Mouse (Mus musculus): ENCODE measurements around the gene Dapk1. TPM values are rescaled to one million over a fixed set of nuclear protein-coding genes. Genes with fewer than 3 reads are reported as not detected.

The Dapk1 gene
- total RNA-seq, 2 experiments from 2014 or later, result 73.9 to 77.4 TPM

GRCm38 (mm10) chr13:60737632-60738324 is 136.0 kb downstream of the Dapk1 start:
- peak; percentile 43 to 60 for DNase-seq (ENCODE audit: low spot score in 2 of 2)

- peak; percentile 75 to 80 for DNase-seq (ENCODE audit: low spot score in 2 of 2)
Observed at GRCm38 (mm10) chr13:60738429-60738828, 136.7 kb downstream of the Dapk1 start.

- no peak for DNase-seq (ENCODE audit: low spot score in 2 of 2)
Observed at GRCm38 (mm10) chr13:60740248-60740647, 138.5 kb downstream of the Dapk1 start.

- DNase-seq (ENCODE audit: low spot score in 2 of 2), result no peak
Observed at GRCm38 (mm10) chr13:60742611-60743010, 140.9 kb downstream of the Dapk1 start.

- no peak for DNase-seq (ENCODE audit: low spot score in 2 of 2)
Observed at GRCm38 (mm10) chr13:60743381-60744077, 141.8 kb downstream of the Dapk1 start.

- peak; percentile 93 to 94 for DNase-seq (ENCODE audit: low spot score in 2 of 2)
Observed at GRCm38 (mm10) chr13:60744078-60744460, 142.3 kb downstream of the Dapk1 start.

GRCm38 (mm10) chr13:60744736-60745135 is 143.0 kb downstream of the Dapk1 start:
- no peak for DNase-seq (ENCODE audit: low spot score in 2 of 2)

- DNase-seq (ENCODE audit: low spot score in 2 of 2), result no peak
Observed at GRCm38 (mm10) chr13:60745358-60745757, 143.6 kb downstream of the Dapk1 start.

- DNase-seq (ENCODE audit: low spot score in 2 of 2), result no peak
Observed at GRCm38 (mm10) chr13:60746271-60746670, 144.5 kb downstream of the Dapk1 start.

- no peak for DNase-seq (ENCODE audit: low spot score in 2 of 2)
Observed at GRCm38 (mm10) chr13:60747201-60747600, 145.5 kb downstream of the Dapk1 start.

GRCm38 (mm10) chr13:60748556-60748955 is 146.8 kb downstream of the Dapk1 start:
- DNase-seq (ENCODE audit: low spot score in 2 of 2), result no peak

- DNase-seq (ENCODE audit: low spot score in 2 of 2), result no peak
Observed at GRCm38 (mm10) chr13:60750930-60751329, 149.2 kb downstream of the Dapk1 start.

GRCm38 (mm10) chr13:60753216-60753615 is 151.5 kb downstream of the Dapk1 start:
- no peak for DNase-seq (ENCODE audit: low spot score in 2 of 2)

GRCm38 (mm10) chr13:60755251-60755650 is 153.5 kb downstream of the Dapk1 start:
- DNase-seq (ENCODE audit: low spot score in 2 of 2), result no peak

GRCm38 (mm10) chr13:60757292-60757691 is 155.5 kb downstream of the Dapk1 start:
- DNase-seq (ENCODE audit: low spot score in 2 of 2), result no peak

GRCm38 (mm10) chr13:60759136-60759535 is 157.4 kb downstream of the Dapk1 start:
- peak; percentile 60 to 72 for DNase-seq (ENCODE audit: low spot score in 2 of 2)

- DNase-seq (ENCODE audit: low spot score in 2 of 2), result no peak
Observed at GRCm38 (mm10) chr13:60760392-60760791, 158.6 kb downstream of the Dapk1 start.

GRCm38 (mm10) chr13:60761161-60761560 is 159.4 kb downstream of the Dapk1 start:
- no peak for DNase-seq (ENCODE audit: low spot score in 2 of 2)

- no peak for DNase-seq (ENCODE audit: low spot score in 2 of 2)
Observed at GRCm38 (mm10) chr13:60780534-60780933, 178.8 kb downstream of the Dapk1 start.

- DNase-seq (ENCODE audit: low spot score in 2 of 2), result no peak
Observed at GRCm38 (mm10) chr13:60783301-60783700, 181.6 kb downstream of the Dapk1 start.

- DNase-seq (ENCODE audit: low spot score in 2 of 2), result no peak
Observed at GRCm38 (mm10) chr13:60786264-60786663, 184.5 kb downstream of the Dapk1 start, which contains the start of gene BC051665. TSS of gene BC051665 (minus strand) at chr13:60786364.

GRCm38 (mm10) chr13:60789466-60789865 is 187.7 kb downstream of the Dapk1 start:
- DNase-seq (ENCODE audit: low spot score in 2 of 2), result no peak

- no peak for DNase-seq (ENCODE audit: low spot score in 2 of 2)
Observed at GRCm38 (mm10) chr13:60802749-60803148, 201.0 kb downstream of the Dapk1 start, which contains the start of gene Ctsll3. TSS of gene Ctsll3 (minus strand) at chr13:60802849.

All from layer of hippocampus, postnatal 10 days (tissue).